Mouse (Mus musculus): ENCODE measurements at regions not wholly inside any gene's neighbourhood (a gene's known extent, or its start where the extent isn't known, plus 50 kb on each side); places are given as distances from the start of the nearest gene placed in this dataset.
"Not testable (repeated sequence)": the region's sequence is repeated elsewhere in the genome, so short reads cannot be mapped to it uniquely, and the experiment has no call there.

- peak in 1 of 2 experiments; percentile 27 for DNase-seq (ENCODE audit: low spot score in 2 of 2)
Observed at GRCm38 (mm10) chr1:185937026-185937425, 180.1 kb downstream of the Lyplal1 start.

GRCm38 (mm10) chr1:185939914-185940313 lies 177.2 kb downstream of the Lyplal1 start:
- no peak for DNase-seq (ENCODE audit: low spot score in 2 of 2)

DNA sequence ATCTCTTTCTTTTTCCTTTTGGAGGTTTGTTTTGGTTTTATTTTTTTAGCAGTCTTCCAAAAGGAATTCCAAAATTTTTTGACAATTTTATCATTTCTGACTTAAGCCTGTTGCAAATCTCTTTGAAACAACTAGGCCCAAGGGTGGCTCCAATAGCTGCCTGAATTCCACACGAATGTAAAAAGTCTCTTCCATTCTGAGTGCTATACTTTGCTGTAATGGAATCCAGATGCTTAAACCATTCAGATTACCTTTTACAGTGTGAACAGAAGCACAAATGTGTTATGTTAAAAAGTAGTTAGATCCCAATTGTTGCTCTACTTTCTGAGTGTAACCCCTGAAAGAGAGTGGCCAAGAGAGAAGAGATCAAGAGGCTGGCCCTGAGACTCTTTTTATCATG lies 176.6 kb downstream of the Lyplal1 start:
- no peak for DNase-seq (ENCODE audit: low spot score in 2 of 2)

DNA sequence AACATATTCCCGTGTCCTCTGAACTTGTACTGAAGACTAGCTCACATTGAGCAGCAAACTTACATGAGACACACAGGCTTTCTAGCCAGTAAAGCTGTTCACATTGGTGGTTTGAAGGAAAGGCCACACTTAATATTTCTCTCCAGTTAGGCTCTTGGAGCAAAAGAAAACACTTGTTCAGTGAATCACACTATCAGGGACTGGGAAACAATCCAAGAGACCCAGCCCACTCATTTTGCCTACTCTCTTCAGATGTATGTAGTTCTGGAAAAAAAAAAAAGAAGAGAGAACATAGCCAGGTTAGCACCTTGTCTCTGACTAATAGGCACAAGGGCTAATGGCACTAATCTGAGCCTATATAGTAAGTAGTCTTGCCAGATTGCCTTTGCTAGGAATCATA lies 165.9 kb downstream of the Lyplal1 start:
- no peak for DNase-seq (ENCODE audit: low spot score in 2 of 2)

DNA sequence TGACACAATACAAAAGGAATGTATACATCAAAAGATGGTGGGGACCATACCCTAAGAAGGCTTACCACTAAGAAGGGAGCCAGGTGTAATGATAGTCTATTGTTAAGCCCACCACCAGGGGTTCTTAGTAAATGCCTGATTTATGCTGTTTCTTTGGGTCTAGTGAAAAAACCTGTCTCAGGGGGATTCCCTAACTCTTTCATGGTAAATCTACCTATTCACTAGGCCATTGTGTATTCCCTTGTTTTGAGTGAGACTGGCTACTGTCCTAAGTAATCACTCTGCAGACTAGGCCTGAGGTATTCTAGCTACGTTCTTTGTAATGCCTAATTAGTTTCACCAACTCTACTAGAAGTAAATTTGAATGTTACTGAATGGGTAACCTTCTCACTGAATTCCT lies 161.3 kb downstream of the Lyplal1 start:
- not testable (repeated sequence) for DNase-seq (ENCODE audit: low spot score in 2 of 2)

GRCm38 (mm10) chr1:185957557-185957956 lies 159.6 kb downstream of the Lyplal1 start:
- no peak for DNase-seq (ENCODE audit: low spot score in 2 of 2)

GRCm38 (mm10) chr1:185958276-185958675 lies 158.8 kb downstream of the Lyplal1 start:
- no peak for DNase-seq (ENCODE audit: low spot score in 2 of 2)

GRCm38 (mm10) chr1:185962606-185963005 lies 154.5 kb downstream of the Lyplal1 start:
- no peak for DNase-seq (ENCODE audit: low spot score in 2 of 2)

DNA sequence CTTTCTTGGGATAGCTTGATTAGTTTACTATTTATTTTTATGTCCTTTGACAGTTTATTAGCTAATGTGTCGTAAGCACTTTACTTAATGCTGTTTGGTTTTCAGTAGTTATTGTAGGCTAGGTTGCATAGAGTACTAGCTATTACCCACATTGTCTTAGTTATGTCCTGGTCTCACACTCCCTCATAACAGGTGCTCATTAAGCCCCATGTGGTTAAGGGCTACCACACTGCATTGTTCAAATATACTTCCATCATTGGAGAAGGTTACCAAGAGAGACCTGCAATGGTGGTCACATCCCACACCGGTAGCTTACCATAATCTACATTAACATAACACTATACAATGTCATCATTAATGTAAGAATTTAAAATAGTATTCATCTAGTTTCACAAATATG lies 153.3 kb downstream of the Lyplal1 start:
- DNase-seq (ENCODE audit: low spot score in 2 of 2): no peak

GRCm38 (mm10) chr1:185964426-185964825 lies 152.7 kb downstream of the Lyplal1 start:
- no peak for DNase-seq (ENCODE audit: low spot score in 2 of 2)

GRCm38 (mm10) chr1:185967227-185967626 lies 149.9 kb downstream of the Lyplal1 start:
- DNase-seq (ENCODE audit: low spot score in 2 of 2): no peak

- DNase-seq (ENCODE audit: low spot score in 2 of 2): no peak
Observed at GRCm38 (mm10) chr1:185967816-185968215, 149.3 kb downstream of the Lyplal1 start.

DNA sequence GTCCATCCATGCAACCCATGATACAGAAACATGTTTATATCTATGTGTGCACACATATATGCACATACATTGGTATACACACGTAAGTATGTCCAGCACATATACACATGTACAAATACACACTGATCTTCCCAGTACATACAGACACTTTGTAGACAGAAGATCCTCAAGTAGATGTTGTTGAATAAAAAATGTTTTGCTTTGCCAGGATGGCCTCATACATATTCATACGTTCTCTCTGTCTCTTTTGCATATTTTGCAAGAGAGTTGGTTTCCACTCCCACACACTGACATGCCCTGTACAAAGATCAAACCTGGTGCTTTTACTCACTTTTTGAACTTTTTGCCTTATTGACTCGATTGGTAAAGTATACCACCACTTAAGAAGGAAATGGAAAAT lies 148.5 kb downstream of the Lyplal1 start:
- DNase-seq (ENCODE audit: low spot score in 2 of 2): no peak

- DNase-seq (ENCODE audit: low spot score in 2 of 2): no peak
Observed at GRCm38 (mm10) chr1:185969231-185969630, 147.9 kb downstream of the Lyplal1 start.

GRCm38 (mm10) chr1:185977075-185977474 lies 140.0 kb downstream of the Lyplal1 start:
- DNase-seq (ENCODE audit: low spot score in 2 of 2): no peak

GRCm38 (mm10) chr1:185989432-185989831 lies 127.7 kb downstream of the Lyplal1 start:
- DNase-seq (ENCODE audit: low spot score in 2 of 2): no peak

- DNase-seq (ENCODE audit: low spot score in 2 of 2): not testable (repeated sequence)
Observed at GRCm38 (mm10) chr1:186000066-186000465, 117.0 kb downstream of the Lyplal1 start.

GRCm38 (mm10) chr1:186013413-186013812 lies 103.7 kb downstream of the Lyplal1 start:
- no peak for DNase-seq (ENCODE audit: low spot score in 2 of 2)

- no peak for DNase-seq (ENCODE audit: low spot score in 2 of 2)
Observed at GRCm38 (mm10) chr1:186014166-186014565, 102.9 kb downstream of the Lyplal1 start.

DNA sequence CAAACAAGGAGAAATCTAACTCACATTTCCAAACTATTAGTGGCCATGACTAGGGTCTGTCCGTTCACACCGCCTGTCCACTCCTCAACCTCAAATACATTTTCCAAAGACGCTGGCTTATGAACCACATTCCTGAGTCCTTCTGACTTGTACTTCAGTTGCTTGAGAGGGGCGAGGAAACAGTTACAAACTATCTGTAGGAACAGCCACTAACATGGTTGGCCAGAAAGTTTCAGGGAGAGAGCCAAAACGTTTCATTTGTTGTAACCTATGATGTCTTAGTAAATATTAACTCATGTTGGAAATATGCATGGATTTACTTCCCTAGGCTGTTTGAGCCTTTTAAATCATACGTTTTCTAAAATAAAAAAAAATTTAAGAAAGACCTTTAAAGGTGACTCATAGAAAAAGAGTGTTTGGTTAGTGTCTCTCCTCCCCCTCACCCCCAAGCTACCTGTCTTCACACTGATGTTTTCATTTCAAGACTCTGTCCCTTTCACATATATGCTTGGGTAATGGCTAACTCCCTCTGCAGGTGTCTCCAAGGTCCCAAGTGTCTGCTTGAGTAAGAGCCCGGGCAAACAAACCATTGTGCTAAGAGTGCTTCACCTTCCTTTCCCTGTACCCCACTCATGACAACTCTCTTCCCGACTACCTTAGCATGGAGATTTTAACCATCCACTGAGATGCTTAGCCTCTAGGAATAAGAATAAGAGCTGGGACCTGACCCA lies 101.1 kb downstream of the Lyplal1 start:
- DNase-seq (ENCODE audit: low spot score in 2 of 2): no peak

DNA sequence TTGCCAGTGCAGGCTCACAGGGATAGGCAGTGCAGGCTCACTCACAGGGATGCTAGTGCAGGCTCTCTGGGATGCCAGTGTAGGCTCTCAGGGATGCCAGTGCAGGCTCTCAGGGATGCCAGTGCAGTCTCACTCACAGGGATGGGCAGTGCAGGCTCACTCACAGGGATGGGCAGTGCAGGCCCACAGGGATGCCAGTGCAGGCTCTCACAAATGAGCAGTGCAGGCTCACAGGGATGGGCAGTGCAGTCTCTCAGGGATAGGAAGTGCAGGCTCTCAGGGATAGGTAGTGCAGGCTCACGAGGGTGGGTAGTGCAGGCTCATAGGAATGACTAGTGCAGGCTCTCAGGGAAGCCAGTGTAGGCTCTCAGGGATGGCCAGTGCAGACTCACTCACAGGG lies 99.6 kb downstream of the Lyplal1 start:
- DNase-seq (ENCODE audit: low spot score in 2 of 2): no peak

- DNase-seq (ENCODE audit: low spot score in 2 of 2): no peak
Observed at GRCm38 (mm10) chr1:186019511-186019910, 97.6 kb downstream of the Lyplal1 start.

DNA sequence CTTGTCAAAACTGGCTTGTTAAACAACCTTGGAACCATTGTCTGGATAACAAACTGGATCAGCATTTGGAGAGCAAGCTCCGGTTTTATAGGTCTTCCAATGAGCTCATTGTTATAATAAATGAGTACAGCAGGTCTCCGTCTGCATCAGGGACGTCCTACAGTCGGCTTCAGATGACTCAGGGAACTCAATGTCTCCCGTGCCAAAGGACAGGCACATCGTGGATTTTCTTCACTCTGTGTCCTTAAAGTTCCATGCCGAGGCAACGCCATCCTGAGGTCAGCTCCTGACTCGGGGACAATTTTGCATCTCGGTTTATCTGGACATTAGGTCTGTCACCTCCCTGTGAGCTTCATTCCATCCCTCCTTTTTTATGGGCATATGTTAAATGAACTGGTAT lies 85.2 kb downstream of the Lyplal1 start:
- DNase-seq (ENCODE audit: low spot score in 2 of 2): no peak

DNA sequence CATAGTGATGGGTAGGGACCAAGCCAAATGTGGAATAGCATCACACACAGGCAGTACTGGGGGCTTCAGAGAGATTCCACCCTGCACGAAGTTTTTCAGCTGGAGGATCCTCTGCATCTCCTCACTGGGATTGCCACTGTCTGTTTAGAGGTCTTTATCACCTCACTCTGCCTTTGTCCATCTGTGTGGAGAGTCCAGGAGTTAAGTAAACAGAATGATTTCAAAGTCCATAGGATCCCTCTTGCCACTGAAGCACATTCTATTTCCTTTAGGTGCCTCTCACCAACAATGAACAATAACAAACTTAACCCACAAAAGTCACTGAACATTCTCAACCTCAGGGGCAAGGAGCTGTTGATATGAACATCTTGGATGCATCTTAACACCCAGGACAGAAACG lies 82.7 kb downstream of the Lyplal1 start:
- no peak for DNase-seq (ENCODE audit: low spot score in 2 of 2)

All from spleen, postnatal 4 days (tissue).